In the genomic region with DNA sequence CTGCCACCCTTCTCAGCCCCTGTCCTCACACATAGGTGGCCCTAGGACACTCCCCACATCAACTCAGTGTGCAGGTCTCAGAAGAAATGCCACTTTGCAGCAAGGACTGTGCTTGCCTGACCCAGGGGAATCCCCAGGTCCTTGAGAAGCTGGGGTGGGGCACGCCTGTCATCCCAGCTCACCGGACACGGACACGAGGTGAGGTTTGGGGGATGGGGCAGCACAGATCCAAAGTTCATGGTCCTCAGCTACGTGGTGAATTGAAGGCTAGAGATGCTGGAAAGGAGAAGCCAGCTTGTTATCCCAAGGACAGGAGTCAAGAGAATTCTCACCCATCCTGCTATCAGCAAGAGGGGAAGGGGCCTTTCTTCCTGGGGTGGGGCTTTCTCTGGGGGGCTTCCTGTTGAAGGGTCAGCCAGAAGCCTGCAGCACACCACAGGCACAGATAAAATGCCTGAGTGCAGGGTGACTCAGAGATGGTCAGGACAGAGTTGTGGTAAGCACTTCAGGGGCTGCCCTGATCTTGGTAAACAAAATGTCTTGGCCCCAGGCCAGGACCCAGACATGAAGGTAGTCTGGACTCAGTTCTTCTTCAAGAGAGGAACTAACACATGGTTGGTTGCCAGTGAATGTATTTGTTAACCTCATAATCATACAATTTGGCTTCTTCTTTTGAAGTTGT, we compare ENCODE assay signal across 8 mouse cellular contexts. TPM values are rescaled to one million over a fixed set of nuclear protein-coding genes. Genes with fewer than 3 reads are reported as not detected.
DNase-seq lines count a peak whose midpoint lies in the region; ATAC-seq lines count a peak whose summit lies in the region.

No protein-coding gene starts in this region.

- no peak overlapping the region for H3K4me2 ChIP-seq in hindbrain, embryonic 15.5 days
- H3K4me2 ChIP-seq in hindbrain, embryonic 16.5 days (ENCODE audit: low read length): no peak overlapping the region
- H3K4me2 ChIP-seq in heart, embryonic 11.5 days: peak overlapping the region; percentile 7

- WGBS in hindbrain, embryonic 15.5 days: 71% methylated on average over 5 of the region's 5 CpGs
- WGBS in hindbrain, embryonic 16.5 days: 74% methylated on average over 5 of the region's 5 CpGs
- WGBS in heart, embryonic 11.5 days (ENCODE audit: insufficient replicate concordance): 9% methylated on average over 5 of the region's 5 CpGs
- 9% methylated on average over 5 of the region's 5 CpGs for WGBS in large intestine, adult 2 months

- DNase-seq in Muller cell, postnatal 12 days (ENCODE audit: inconsistent ontology term): peak; percentile 69
- DNase-seq in large intestine, adult 2 months (ENCODE audit: low read depth, low spot score): peak; percentile 71
- peak; percentile 76 for DNase-seq in naive thymus-derived CD4-positive, alpha-beta T cell, adult 2 months (ENCODE audit: low read depth)
- no peak for DNase-seq in frontal cortex, postnatal 25 days (ENCODE audit: low spot score in 2 of 2)
- DNase-seq in left cerebral cortex, postnatal 4 days: no peak

- no peak overlapping the region for H3K9ac ChIP-seq in hindbrain, embryonic 15.5 days
- no peak overlapping the region for H3K9ac ChIP-seq in hindbrain, embryonic 16.5 days (ENCODE audit: low read depth, low read length)
- no peak overlapping the region for H3K9ac ChIP-seq in heart, embryonic 11.5 days (ENCODE audit: low read depth, low read length)

- intact Hi-C loops in left cerebral cortex, postnatal 4 days (cut with DNase I): no loop called here

- ATAC-seq in hindbrain, embryonic 15.5 days (ENCODE audit: low FRiP score, low read depth): no peak
- no peak for ATAC-seq in hindbrain, embryonic 16.5 days
- peak; percentile 67 for ATAC-seq in heart, embryonic 11.5 days (replicated peaks; ENCODE audit: insufficient number of reproducible peaks, low FRiP score, low TSS enrichment)

- H3K9me3 ChIP-seq in hindbrain, embryonic 15.5 days: no peaks in the 10 kb centered on the region
- no peaks in the 10 kb centered on the region for H3K9me3 ChIP-seq in hindbrain, embryonic 16.5 days (ENCODE audit: control insufficient read depth, low read length)
- no peaks in the 10 kb centered on the region for H3K9me3 ChIP-seq in heart, embryonic 11.5 days (replicated peaks; ENCODE audit: control insufficient read depth, low read length)

- peaks cover 4% of the 10 kb centered on the region for H3K4me1 ChIP-seq in hindbrain, embryonic 15.5 days (replicated peaks)
- peaks cover 3% of the 10 kb centered on the region; the same call in 1 of the 2 replicates for H3K4me1 ChIP-seq in hindbrain, embryonic 16.5 days (ENCODE audit: control insufficient read depth, insufficient read depth, low read depth, low read length)
- H3K4me1 ChIP-seq in heart, embryonic 11.5 days (ENCODE audit: control insufficient read depth, insufficient read depth, low read length): peaks cover 32% of the 10 kb centered on the region

- H3K36me3 ChIP-seq in hindbrain, embryonic 15.5 days: peaks cover 27% of the 10 kb centered on the region
- H3K36me3 ChIP-seq in hindbrain, embryonic 16.5 days (ENCODE audit: control insufficient read depth, insufficient read depth, low read length): peaks cover 22% of the 10 kb centered on the region
- peaks cover 20% of the 10 kb centered on the region for H3K36me3 ChIP-seq in heart, embryonic 11.5 days (ENCODE audit: control insufficient read depth, insufficient read depth, low read length)

- 0 out of 2 replicates have a peak overlapping the region, but pooled peaks have one; percentile 20 for H3K27ac ChIP-seq in hindbrain, embryonic 15.5 days (replicated peaks)
- H3K27ac ChIP-seq in hindbrain, embryonic 16.5 days (ENCODE audit: low read depth, low read length): no peak overlapping the region
- peak overlapping the region; percentile 51 for H3K27ac ChIP-seq in heart, embryonic 11.5 days (ENCODE audit: low read depth, low read length)

- H3K27me3 ChIP-seq in hindbrain, embryonic 15.5 days: no peaks in the 10 kb centered on the region
- H3K27me3 ChIP-seq in hindbrain, embryonic 16.5 days (replicated peaks; ENCODE audit: control insufficient read depth, insufficient read depth, low read length): no peaks in the 10 kb centered on the region
- H3K27me3 ChIP-seq in heart, embryonic 11.5 days (ENCODE audit: control insufficient read depth, insufficient read depth, low read length): no peaks in the 10 kb centered on the region

- H3K4me3 ChIP-seq in hindbrain, embryonic 15.5 days: no peak overlapping the region
- no peak overlapping the region for H3K4me3 ChIP-seq in hindbrain, embryonic 16.5 days (ENCODE audit: low read length)
- H3K4me3 ChIP-seq in heart, embryonic 11.5 days (ENCODE audit: low read depth, low read length): no peak overlapping the region

RNA-seq across cellular contexts. Expression of gene Polr2e, which starts 6.7 kb away (rescaled TPM):
- polyA plus RNA-seq in hindbrain, embryonic 15.5 days (2015; fragmentation: Nextera tagmentation; extraction: Ambion mirVana): 141 and 145 TPM in 2 replicates
- polyA plus RNA-seq in hindbrain, embryonic 16.5 days (2015; fragmentation: Nextera tagmentation; extraction: Ambion mirVana): 141 and 143 TPM in 2 replicates
- polyA plus RNA-seq in heart, embryonic 11.5 days (2014; fragmentation: Nextera tagmentation; extraction: Ambion mirVana): 160 and 182 TPM in 2 replicates
- polyA plus RNA-seq in large intestine, adult 2 months (2012; rRNA removed): 146 and 172 TPM in 2 replicates
- 10 to 100 TPM; 63.9 to 74.2 TPM for total RNA-seq in left cerebral cortex, postnatal 4 days (2021)

RNA-seq across cellular contexts. Expression of gene Gpx4, which starts 14.0 kb away (rescaled TPM):
- polyA plus RNA-seq in hindbrain, embryonic 15.5 days (2015; fragmentation: Nextera tagmentation; extraction: Ambion mirVana): 583 and 596 TPM in 2 replicates
- polyA plus RNA-seq in hindbrain, embryonic 16.5 days (2015; fragmentation: Nextera tagmentation; extraction: Ambion mirVana): 601 and 643 TPM in 2 replicates
- polyA plus RNA-seq in heart, embryonic 11.5 days (2014; fragmentation: Nextera tagmentation; extraction: Ambion mirVana): 711 and 729 TPM in 2 replicates
- 282 and 473 TPM in 2 replicates for polyA plus RNA-seq in large intestine, adult 2 months (2012; rRNA removed)
- 100 to 1,000 TPM; 311 to 347 TPM for total RNA-seq in left cerebral cortex, postnatal 4 days (2021)

RNA-seq across cellular contexts. Expression of gene Arhgap45, which starts 16.5 kb away (rescaled TPM):
- 2.3 and 2.5 TPM in 2 replicates for polyA plus RNA-seq in hindbrain, embryonic 15.5 days (2015; fragmentation: Nextera tagmentation; extraction: Ambion mirVana)
- 1.7 and 2.2 TPM in 2 replicates for polyA plus RNA-seq in hindbrain, embryonic 16.5 days (2015; fragmentation: Nextera tagmentation; extraction: Ambion mirVana)
- polyA plus RNA-seq in heart, embryonic 11.5 days (2014; fragmentation: Nextera tagmentation; extraction: Ambion mirVana): 6.2 and 7.5 TPM in 2 replicates
- 33.5 and 42.4 TPM in 2 replicates for polyA plus RNA-seq in large intestine, adult 2 months (2012; rRNA removed)
- total RNA-seq in left cerebral cortex, postnatal 4 days (2021): 1 to 10 TPM; 1.6 to 1.7 TPM

RNA-seq across cellular contexts. Expression of gene Abca7, which starts 36.6 kb away (rescaled TPM):
- 4.8 and 5.4 TPM in 2 replicates for polyA plus RNA-seq in hindbrain, embryonic 15.5 days (2015; fragmentation: Nextera tagmentation; extraction: Ambion mirVana)
- polyA plus RNA-seq in hindbrain, embryonic 16.5 days (2015; fragmentation: Nextera tagmentation; extraction: Ambion mirVana): 4.2 and 5.1 TPM in 2 replicates
- 2.1 and 2.8 TPM in 2 replicates for polyA plus RNA-seq in heart, embryonic 11.5 days (2014; fragmentation: Nextera tagmentation; extraction: Ambion mirVana)
- polyA plus RNA-seq in large intestine, adult 2 months (2012; rRNA removed): 17.3 and 24.5 TPM in 2 replicates
- 1 to 10 TPM; 7.2 to 8.1 TPM for total RNA-seq in left cerebral cortex, postnatal 4 days (2021)

RNA-seq across cellular contexts. Expression of gene Cnn2, which starts 44.6 kb away (rescaled TPM):
- 29.4 and 33.6 TPM in 2 replicates for polyA plus RNA-seq in hindbrain, embryonic 15.5 days (2015; fragmentation: Nextera tagmentation; extraction: Ambion mirVana)
- polyA plus RNA-seq in hindbrain, embryonic 16.5 days (2015; fragmentation: Nextera tagmentation; extraction: Ambion mirVana): 30.5 and 38.9 TPM in 2 replicates
- 405 and 420 TPM in 2 replicates for polyA plus RNA-seq in heart, embryonic 11.5 days (2014; fragmentation: Nextera tagmentation; extraction: Ambion mirVana)
- 49.1 and 56.1 TPM in 2 replicates for polyA plus RNA-seq in large intestine, adult 2 months (2012; rRNA removed)
- 10 to 100 TPM; 12.4 to 17.2 TPM for total RNA-seq in left cerebral cortex, postnatal 4 days (2021)

Comparison
In these comparisons a context has a peak if more than half of its experiments do, and no peak if none do; other contexts are left out.
1. DNase-seq: peak in Muller cell, postnatal 12 days (single experiment), large intestine, adult 2 months (single experiment) and naive thymus-derived CD4-positive, alpha-beta T cell, adult 2 months (single experiment); none in frontal cortex, postnatal 25 days (0 of 2) and left cerebral cortex, postnatal 4 days (single experiment).